Mouse (Mus musculus) embryonic facial prominence, embryonic 11.5 days (tissue): ENCODE results near the gene Kif28. TPM values are rescaled to one million over a fixed set of nuclear protein-coding genes. Genes with fewer than 3 reads are reported as not detected.

ENCODE experiments used
- polyA plus RNA-seq: library from polyadenylated mRNA; unstranded; fragments of >200 nt; fragmentation: Nextera tagmentation; extraction: Ambion mirVana; gene quantifications from 2 replicates; pipeline ENCODE4 v1.2.1, GENCODE M21; 2014

Gene Kif28
- polyA plus RNA-seq, 1 experiment from 2014 or later: not detected

Other genes starting within 250 kb of the Kif28 start
- gene Smyd3, start 227.2 kb downstream of the Kif28 start, polyA plus RNA-seq: 26.3 and 26.9 TPM in 2 replicates
- gene Tfb2m, start 199.0 kb downstream of the Kif28 start, polyA plus RNA-seq: 29.7 and 38.5 TPM in 2 replicates
- gene Cnst, start 198.9 kb downstream of the Kif28 start, polyA plus RNA-seq: 20.1 and 21.4 TPM in 2 replicates
- 94.2 and 96.6 TPM in 2 replicates for gene Sccpdh, start 77.1 kb downstream of the Kif28 start, polyA plus RNA-seq
- 0.41 TPM in 1 of 2 replicates, not detected in the other for gene Gm10518, start 58.1 kb upstream of the Kif28 start, polyA plus RNA-seq
- 33.9 and 38.6 TPM in 2 replicates for gene Ahctf1, start 58.4 kb upstream of the Kif28 start, polyA plus RNA-seq
- gene Cdc42bpa, start 215.2 kb upstream of the Kif28 start, polyA plus RNA-seq: 12.3 and 13.8 TPM in 2 replicates